Mouse (Mus musculus): Measurements from ENCODE around the gene Fam117b. TPM values are rescaled to one million over a fixed set of nuclear protein-coding genes. Genes with fewer than 3 reads are reported as not detected.
A peak's percentile ranks its signal among the peaks of the same experiment; 100 is the strongest.

Fam117b gene
- polyA plus RNA-seq, 1 experiment from 2014 or later, result 58.6 TPM

DNA sequence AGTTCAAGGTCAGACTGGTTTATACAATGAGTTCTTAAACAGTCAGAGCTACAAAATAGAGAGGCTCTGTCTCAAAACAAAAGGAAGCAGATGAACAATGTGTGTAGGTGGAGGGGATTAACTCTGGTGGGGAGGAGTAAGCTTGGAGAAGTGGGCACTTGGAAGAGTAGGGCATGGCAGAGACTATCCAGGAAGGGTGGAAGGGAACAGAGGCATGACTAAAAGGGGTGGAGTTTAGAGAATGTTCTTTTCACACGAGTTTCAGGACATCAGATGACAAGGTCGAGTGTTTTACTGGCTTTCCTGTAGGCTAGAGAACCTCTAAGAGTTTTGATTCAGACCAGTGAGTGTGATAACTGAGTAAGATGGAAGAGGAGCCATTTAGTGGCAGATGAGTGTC, 5.1 kb upstream of the Fam117b start:
- Histone ChIP-seq H3K9me3 (ENCODE audit: control insufficient read depth, low read length) (no peaks in the 10 kb centered on the region), H3K4me1 (replicated peaks; ENCODE audit: control insufficient read depth, insufficient read depth, low read length) (no peaks in the 10 kb centered on the region), H3K27me3 (ENCODE audit: control insufficient read depth, insufficient read depth, low read length) (no peaks in the 10 kb centered on the region), H3K4me3 (replicated peaks; ENCODE audit: low read length) (no peak overlapping the region), H3K4me2 (replicated peaks) (no peak overlapping the region), H3K27ac (no peak overlapping the region), H3K36me3 (replicated peaks; ENCODE audit: control insufficient read depth, insufficient read depth) (no peaks in the 10 kb centered on the region), H3K9ac (no peak overlapping the region)
- ATAC-seq (ENCODE audit: low FRiP score) (no peak), DNase-seq (ENCODE audit: low spot score) (no peak)
- WGBS, result 42% methylated on average over 2 of the region's 2 CpGs

DNA sequence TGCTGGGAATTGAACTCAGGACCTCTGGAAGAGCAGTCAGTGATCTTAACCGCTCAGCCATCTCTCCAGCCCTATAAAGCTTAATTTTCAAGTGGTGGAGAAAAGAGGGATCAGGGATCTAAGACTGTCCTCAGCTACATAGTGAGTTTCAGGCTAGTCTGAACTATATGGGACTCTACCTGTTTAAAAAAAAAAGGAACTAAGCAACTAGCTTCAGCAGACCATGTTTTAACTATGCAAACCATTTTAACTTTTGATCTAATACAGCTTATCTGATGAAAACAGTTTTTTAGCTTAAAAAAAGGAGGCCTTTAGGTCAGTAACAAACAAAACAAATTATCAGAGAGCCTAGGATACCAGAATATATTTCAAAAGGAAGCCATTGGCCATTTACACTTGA, 1.9 kb upstream of the Fam117b start:
- DNase-seq (ENCODE audit: low spot score), result no peak
- no peaks in the 10 kb centered on the region for H3K9me3 ChIP-seq (ENCODE audit: control insufficient read depth, low read length)
- no peak for ATAC-seq (ENCODE audit: low FRiP score)
- no peak overlapping the region for H3K27ac ChIP-seq
- H3K27me3 ChIP-seq (ENCODE audit: control insufficient read depth, insufficient read depth, low read length), result no peaks in the 10 kb centered on the region
- peaks cover 21% of the 10 kb centered on the region for H3K4me1 ChIP-seq (replicated peaks; ENCODE audit: control insufficient read depth, insufficient read depth, low read length)
- H3K36me3 ChIP-seq (replicated peaks; ENCODE audit: control insufficient read depth, insufficient read depth), result no peaks in the 10 kb centered on the region
- no peak overlapping the region for H3K4me2 ChIP-seq (replicated peaks)
- H3K4me3 ChIP-seq (replicated peaks; ENCODE audit: low read length), result no peak overlapping the region
- no peak overlapping the region for H3K9ac ChIP-seq
- 81% methylated on average over 1 of the region's 1 CpGs for WGBS

DNA sequence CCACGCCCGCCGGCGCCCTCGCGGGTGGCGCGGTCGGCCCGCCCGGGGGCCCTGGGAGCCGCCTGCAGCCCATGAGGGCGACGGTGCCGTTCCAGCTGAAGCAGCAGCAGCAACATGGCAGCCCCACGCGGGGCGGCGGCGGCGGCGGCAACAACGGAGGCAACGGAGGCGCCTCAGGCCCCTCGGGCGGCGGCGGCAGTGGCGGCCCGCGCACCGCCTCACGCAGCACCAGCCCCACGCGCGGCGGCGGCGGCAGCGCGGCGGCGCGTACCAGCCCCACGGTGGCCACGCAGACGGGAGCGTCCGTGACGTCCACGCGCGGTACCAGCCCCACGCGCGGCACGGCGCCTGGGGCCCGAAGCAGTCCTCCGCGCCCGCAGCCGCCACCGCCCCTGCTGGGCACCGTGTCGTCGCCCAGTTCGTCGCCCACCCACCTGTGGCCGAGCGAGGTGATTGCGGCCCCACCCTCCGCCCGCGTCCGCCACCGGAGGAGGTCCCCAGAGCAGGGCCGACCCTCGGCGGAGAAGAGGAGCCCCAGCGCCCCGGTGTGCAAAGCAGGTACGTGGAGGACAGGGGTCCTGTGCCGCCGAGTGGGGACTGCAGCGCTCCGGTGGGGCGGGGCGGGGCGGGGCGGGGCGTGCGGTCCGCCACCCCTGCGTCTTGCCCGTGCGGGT, 526 bp downstream of the Fam117b start:
- peak overlapping the region; percentile 99 for H3K9ac ChIP-seq
- no peaks in the 10 kb centered on the region for H3K27me3 ChIP-seq (ENCODE audit: control insufficient read depth, insufficient read depth, low read length)
- peak overlapping the region; percentile 83 for H3K4me2 ChIP-seq (replicated peaks)
- H3K4me1 ChIP-seq (replicated peaks; ENCODE audit: control insufficient read depth, insufficient read depth, low read length), result peaks cover 30% of the 10 kb centered on the region
- WGBS, result 0% methylated on average over 30 of the region's 98 CpGs
- DNase-seq (ENCODE audit: low spot score) (peak; percentile 30), ATAC-seq (ENCODE audit: low FRiP score) (peak; percentile 54)
- no peaks in the 10 kb centered on the region for H3K36me3 ChIP-seq (replicated peaks; ENCODE audit: control insufficient read depth, insufficient read depth)
- peak overlapping the region; percentile 99 for H3K4me3 ChIP-seq (replicated peaks; ENCODE audit: low read length)
- no peaks in the 10 kb centered on the region for H3K9me3 ChIP-seq (ENCODE audit: control insufficient read depth, low read length)
- peak overlapping the region; percentile 99 for H3K27ac ChIP-seq

DNA sequence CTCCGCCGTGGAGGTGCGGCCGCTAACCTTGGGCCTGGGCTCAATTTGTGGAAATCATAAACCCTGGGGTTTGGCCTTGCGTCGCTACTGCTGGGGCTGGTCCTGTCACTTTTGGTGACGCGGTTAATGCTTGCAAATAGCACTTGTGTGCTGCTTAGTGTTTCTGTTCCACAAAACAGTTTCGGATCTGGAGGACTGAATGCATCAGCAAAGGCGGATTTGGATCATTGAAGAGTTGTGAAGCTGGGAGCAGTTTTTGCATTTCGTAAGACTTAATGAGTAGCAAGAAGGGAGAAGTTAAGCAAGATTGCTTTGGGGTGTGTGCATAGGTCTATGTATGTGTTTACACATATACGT, 1.0 kb downstream of the Fam117b start:
- Histone ChIP-seq H3K9me3 (ENCODE audit: control insufficient read depth, low read length) (no peaks in the 10 kb centered on the region), H3K27me3 (ENCODE audit: control insufficient read depth, insufficient read depth, low read length) (no peaks in the 10 kb centered on the region), H3K9ac (peak overlapping the region; percentile 99), H3K4me3 (replicated peaks; ENCODE audit: low read length) (peak overlapping the region; percentile 99), H3K4me1 (replicated peaks; ENCODE audit: control insufficient read depth, insufficient read depth, low read length) (peaks cover 30% of the 10 kb centered on the region), H3K36me3 (replicated peaks; ENCODE audit: control insufficient read depth, insufficient read depth) (no peaks in the 10 kb centered on the region), H3K4me2 (replicated peaks) (peak overlapping the region; percentile 83), H3K27ac (peak overlapping the region; percentile 99)
- peak; percentile 37 for DNase-seq (ENCODE audit: low spot score)
- ATAC-seq (ENCODE audit: low FRiP score), result no peak
- WGBS, result 4% methylated on average over 12 of the region's 12 CpGs

DNA sequence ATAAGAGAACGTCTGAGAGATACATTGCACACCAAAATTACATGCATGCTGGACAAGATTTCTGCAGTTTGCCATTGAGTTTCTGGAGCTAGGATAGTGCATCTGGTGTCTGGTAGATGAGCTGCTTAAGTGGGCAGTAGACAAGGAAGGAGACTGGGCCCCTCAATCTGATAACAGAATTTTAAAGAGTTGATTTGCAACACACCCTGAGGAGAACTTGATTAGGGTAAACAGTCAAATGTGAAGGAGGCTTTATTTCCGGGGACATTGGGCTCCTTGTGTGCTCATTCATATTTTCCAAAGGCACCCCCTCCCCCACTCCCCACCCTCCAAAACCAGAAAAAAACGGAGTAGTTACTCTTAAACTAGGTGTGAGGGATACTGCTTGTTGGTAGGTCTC, 2.0 kb downstream of the Fam117b start:
- H3K4me3 ChIP-seq (replicated peaks; ENCODE audit: low read length), result peak overlapping the region; percentile 99
- no peak for ATAC-seq (ENCODE audit: low FRiP score)
- H3K36me3 ChIP-seq (replicated peaks; ENCODE audit: control insufficient read depth, insufficient read depth), result no peaks in the 10 kb centered on the region
- no peaks in the 10 kb centered on the region for H3K27me3 ChIP-seq (ENCODE audit: control insufficient read depth, insufficient read depth, low read length)
- WGBS, result 69% methylated on average over 3 of the region's 3 CpGs
- H3K9ac ChIP-seq, result peak overlapping the region; percentile 99; the same call in 1 of the 2 replicates
- DNase-seq (ENCODE audit: low spot score), result no peak
- H3K9me3 ChIP-seq (ENCODE audit: control insufficient read depth, low read length), result no peaks in the 10 kb centered on the region
- no peak overlapping the region for H3K27ac ChIP-seq
- H3K4me1 ChIP-seq (replicated peaks; ENCODE audit: control insufficient read depth, insufficient read depth, low read length), result peaks cover 30% of the 10 kb centered on the region
- H3K4me2 ChIP-seq (replicated peaks), result peak overlapping the region; percentile 83

DNA sequence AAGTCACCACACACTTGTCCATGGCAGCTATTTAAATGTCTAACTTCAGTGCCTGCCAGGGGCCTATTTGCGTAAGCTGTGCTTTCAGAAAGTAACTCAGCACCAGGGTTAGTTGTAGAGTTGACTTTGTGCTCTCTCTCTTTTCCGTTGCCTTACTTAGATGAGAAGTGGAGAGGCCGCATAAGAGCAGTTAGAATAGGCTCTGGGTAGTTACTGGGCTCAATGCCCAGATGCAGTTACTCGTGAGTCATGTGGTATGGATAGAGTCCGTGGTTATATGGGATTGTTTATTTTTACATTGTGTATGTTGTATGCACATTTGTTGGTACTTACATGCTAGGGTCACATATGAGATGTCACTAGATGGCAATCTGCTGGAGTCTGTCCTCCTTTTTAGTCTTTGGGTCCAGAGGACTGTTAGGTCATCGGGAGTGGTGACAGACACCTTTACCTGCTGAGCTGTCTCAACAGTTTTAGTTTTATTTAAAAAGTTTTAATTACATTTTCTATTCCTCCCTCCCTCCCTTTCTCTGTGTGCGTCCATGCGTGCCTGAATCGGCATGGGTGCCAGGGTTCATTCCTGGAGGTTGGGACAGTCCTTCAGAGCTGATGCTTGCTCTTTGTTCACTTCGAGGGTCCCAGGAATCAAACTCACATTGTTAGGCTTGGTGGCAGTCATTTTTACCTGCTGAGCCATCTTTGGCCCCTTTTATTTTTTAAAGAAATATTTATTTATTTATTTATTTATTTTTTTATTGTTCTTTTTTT, 3.2 kb downstream of the Fam117b start:
- ATAC-seq (ENCODE audit: low FRiP score) (no peak), DNase-seq (ENCODE audit: low spot score) (no peak)
- Histone ChIP-seq H3K9me3 (ENCODE audit: control insufficient read depth, low read length) (no peaks in the 10 kb centered on the region), H3K4me1 (replicated peaks; ENCODE audit: control insufficient read depth, insufficient read depth, low read length) (peaks cover 30% of the 10 kb centered on the region), H3K27me3 (ENCODE audit: control insufficient read depth, insufficient read depth, low read length) (no peaks in the 10 kb centered on the region), H3K4me3 (replicated peaks; ENCODE audit: low read length) (no peak overlapping the region), H3K9ac (no peak overlapping the region), H3K36me3 (replicated peaks; ENCODE audit: control insufficient read depth, insufficient read depth) (no peaks in the 10 kb centered on the region), H3K4me2 (replicated peaks) (peak overlapping the region; percentile 83), H3K27ac (no peak overlapping the region)
- WGBS, result 70% methylated on average over 10 of the region's 10 CpGs

DNA sequence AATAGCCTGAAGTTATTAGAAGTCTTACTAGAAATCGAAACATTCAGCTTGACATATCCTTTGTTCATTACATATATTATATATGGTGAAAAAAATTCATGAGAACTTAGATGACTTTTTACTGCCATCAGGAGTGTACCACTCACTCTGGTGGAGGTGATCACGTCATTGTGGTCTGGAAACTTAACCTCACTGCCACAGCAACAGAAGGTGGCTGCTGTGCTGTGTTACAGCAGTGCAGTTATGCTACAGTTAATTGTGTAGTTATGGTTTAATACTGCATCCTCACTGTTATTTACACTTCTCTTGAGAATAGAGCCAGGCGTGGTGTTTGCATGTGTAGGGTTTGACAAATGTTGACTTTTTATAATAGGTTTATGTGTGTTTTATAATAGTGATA, 4.6 kb downstream of the Fam117b start:
- no peak overlapping the region for H3K4me2 ChIP-seq (replicated peaks)
- H3K27me3 ChIP-seq (ENCODE audit: control insufficient read depth, insufficient read depth, low read length), result no peaks in the 10 kb centered on the region
- H3K9me3 ChIP-seq (ENCODE audit: control insufficient read depth, low read length), result no peaks in the 10 kb centered on the region
- ATAC-seq (ENCODE audit: low FRiP score) (no peak), DNase-seq (ENCODE audit: low spot score) (no peak)
- no peak overlapping the region for H3K27ac ChIP-seq
- WGBS, result 76% methylated on average over 3 of the region's 3 CpGs
- no peak overlapping the region for H3K4me3 ChIP-seq (replicated peaks; ENCODE audit: low read length)
- no peaks in the 10 kb centered on the region for H3K36me3 ChIP-seq (replicated peaks; ENCODE audit: control insufficient read depth, insufficient read depth)
- peaks cover 30% of the 10 kb centered on the region for H3K4me1 ChIP-seq (replicated peaks; ENCODE audit: control insufficient read depth, insufficient read depth, low read length)
- H3K9ac ChIP-seq, result no peak overlapping the region

DNA sequence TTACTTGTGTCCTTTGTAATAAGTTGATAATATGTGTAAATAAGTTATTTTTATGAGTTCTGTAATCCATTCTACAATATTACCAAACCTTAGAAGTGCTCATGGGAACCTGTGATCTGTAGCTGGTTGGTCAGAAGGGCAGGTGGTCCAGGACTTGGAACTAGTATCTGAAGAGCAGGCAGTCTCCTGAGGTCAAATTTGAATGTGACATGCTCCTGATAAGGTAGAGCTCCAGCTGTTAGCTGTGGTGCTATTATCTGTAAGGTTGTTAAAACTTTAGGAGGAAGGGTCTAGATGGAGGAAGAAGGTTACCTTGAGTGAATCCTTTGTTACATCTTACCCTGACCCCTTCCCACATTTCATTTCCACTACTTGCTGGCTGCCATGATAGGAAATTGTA, 5.3 kb downstream of the Fam117b start:
- ATAC-seq (ENCODE audit: low FRiP score) (no peak), DNase-seq (ENCODE audit: low spot score) (no peak)
- Histone ChIP-seq H3K36me3 (replicated peaks; ENCODE audit: control insufficient read depth, insufficient read depth) (no peaks in the 10 kb centered on the region), H3K4me3 (replicated peaks; ENCODE audit: low read length) (no peak overlapping the region), H3K27me3 (ENCODE audit: control insufficient read depth, insufficient read depth, low read length) (no peaks in the 10 kb centered on the region), H3K4me2 (replicated peaks) (no peak overlapping the region), H3K4me1 (replicated peaks; ENCODE audit: control insufficient read depth, insufficient read depth, low read length) (peaks cover 30% of the 10 kb centered on the region), H3K9me3 (ENCODE audit: control insufficient read depth, low read length) (no peaks in the 10 kb centered on the region), H3K27ac (no peak overlapping the region), H3K9ac (no peak overlapping the region)

DNA sequence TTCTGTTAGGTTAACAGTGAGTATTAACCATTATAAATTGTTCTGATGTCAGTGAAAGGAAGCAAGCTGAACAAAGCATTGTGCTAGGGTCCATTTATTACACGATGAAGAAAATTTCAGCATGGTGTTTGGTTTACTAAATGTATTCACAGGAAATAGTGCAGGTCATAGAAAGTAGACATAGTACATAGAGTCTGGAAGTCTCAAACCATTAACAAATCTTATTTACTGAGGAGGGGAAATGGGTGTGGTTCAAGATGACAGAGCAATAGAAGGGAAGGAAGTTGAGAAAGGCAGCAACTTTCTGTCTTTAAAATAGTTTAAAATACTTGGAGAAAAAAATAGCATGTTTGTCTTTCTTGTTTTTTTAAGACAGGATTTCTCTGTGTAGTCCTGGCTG, 10.4 kb downstream of the Fam117b start:
- H3K4me1 ChIP-seq (replicated peaks; ENCODE audit: control insufficient read depth, insufficient read depth, low read length), result no peaks in the 10 kb centered on the region; the same call in 1 of the 2 replicates
- no peaks in the 10 kb centered on the region for H3K27me3 ChIP-seq (ENCODE audit: control insufficient read depth, insufficient read depth, low read length)
- no peak overlapping the region for H3K4me2 ChIP-seq (replicated peaks)
- no peaks in the 10 kb centered on the region for H3K36me3 ChIP-seq (replicated peaks; ENCODE audit: control insufficient read depth, insufficient read depth)
- 64% methylated on average over 1 of the region's 1 CpGs for WGBS
- H3K4me3 ChIP-seq (replicated peaks; ENCODE audit: low read length), result no peak overlapping the region
- DNase-seq (ENCODE audit: low spot score), result no peak
- H3K9me3 ChIP-seq (ENCODE audit: control insufficient read depth, low read length), result no peaks in the 10 kb centered on the region
- ATAC-seq (ENCODE audit: low FRiP score), result no peak
- H3K9ac ChIP-seq, result no peak overlapping the region
- H3K27ac ChIP-seq, result no peak overlapping the region
